Mouse (Mus musculus): ENCODE data around the gene Slit3. TPM values are rescaled to one million over a fixed set of nuclear protein-coding genes. Genes with fewer than 3 reads are reported as not detected.
A peak's percentile ranks its signal among the peaks of the same experiment; 100 is the strongest.

Slit3 gene
- polyA plus RNA-seq, 1 experiment from 2014 or later = 7.4 TPM

GRCm38 (mm10) chr11:35278128-35278769 is 157.2 kb downstream of the Slit3 start:
- Histone ChIP-seq H3K27me3 (ENCODE audit: control insufficient read depth, insufficient read depth, low read length) (no peaks in the 10 kb centered on the region), H3K4me2 (ENCODE audit: low read depth, low read length, severe bottlenecking) (no peak overlapping the region), H3K9me3 (ENCODE audit: control insufficient read depth, low read length) (no peaks in the 10 kb centered on the region), H3K9ac (ENCODE audit: low read length) (no peak overlapping the region), H3K4me3 (ENCODE audit: low read depth, low read length) (no peak overlapping the region), H3K27ac (ENCODE audit: low read depth, low read length) (no peak overlapping the region), H3K4me1 (replicated peaks; ENCODE audit: control insufficient read depth, insufficient read depth, low read length) (peaks cover 9% of the 10 kb centered on the region; the same call in 1 of the 2 replicates), H3K36me3 (ENCODE audit: control insufficient read depth, insufficient read depth, low read length) (no peaks in the 10 kb centered on the region)
- no peak for ATAC-seq (replicated peaks; ENCODE audit: low FRiP score)
- WGBS = 80% methylated on average over 16 of the region's 16 CpGs
- DNase-seq (ENCODE audit: low spot score) = no peak

- 89% methylated on average over 6 of the region's 6 CpGs for WGBS
- peaks cover 11% of the 10 kb centered on the region for H3K4me1 ChIP-seq (replicated peaks; ENCODE audit: control insufficient read depth, insufficient read depth, low read length)
- H3K27me3 ChIP-seq (ENCODE audit: control insufficient read depth, insufficient read depth, low read length) = no peaks in the 10 kb centered on the region
These were observed 159.8 kb downstream of the Slit3 start for GRCm38 (mm10) chr11:35280826-35281225.

GRCm38 (mm10) chr11:35282001-35282632 is 161.1 kb downstream of the Slit3 start:
- Histone ChIP-seq H3K9ac (ENCODE audit: low read length) (no peak overlapping the region), H3K4me3 (ENCODE audit: low read depth, low read length) (no peak overlapping the region), H3K9me3 (ENCODE audit: control insufficient read depth, low read length) (no peaks in the 10 kb centered on the region), H3K36me3 (ENCODE audit: control insufficient read depth, insufficient read depth, low read length) (no peaks in the 10 kb centered on the region), H3K4me1 (replicated peaks; ENCODE audit: control insufficient read depth, insufficient read depth, low read length) (peaks cover 11% of the 10 kb centered on the region), H3K27ac (ENCODE audit: low read depth, low read length) (no peak overlapping the region), H3K27me3 (ENCODE audit: control insufficient read depth, insufficient read depth, low read length) (no peaks in the 10 kb centered on the region), H3K4me2 (ENCODE audit: low read depth, low read length, severe bottlenecking) (no peak overlapping the region)
- 76% methylated on average over 5 of the region's 5 CpGs for WGBS
- ATAC-seq (replicated peaks; ENCODE audit: low FRiP score) (no peak), DNase-seq (ENCODE audit: low spot score) (no peak)

More at GRCm38 (mm10) chr11:35280826-35281225, 159.8 kb downstream of the Slit3 start:
- no peak overlapping the region for H3K4me2 ChIP-seq (ENCODE audit: low read depth, low read length, severe bottlenecking)
- H3K9me3 ChIP-seq (ENCODE audit: control insufficient read depth, low read length) = no peaks in the 10 kb centered on the region
- H3K9ac ChIP-seq (ENCODE audit: low read length) = no peak overlapping the region
- ATAC-seq (replicated peaks; ENCODE audit: low FRiP score) (no peak), DNase-seq (ENCODE audit: low spot score) (no peak)
- H3K4me3 ChIP-seq (ENCODE audit: low read depth, low read length) = no peak overlapping the region
- H3K27ac ChIP-seq (ENCODE audit: low read depth, low read length) = no peak overlapping the region
- H3K36me3 ChIP-seq (ENCODE audit: control insufficient read depth, insufficient read depth, low read length) = no peaks in the 10 kb centered on the region

GRCm38 (mm10) chr11:35282825-35283571 is 162.0 kb downstream of the Slit3 start:
- 16% methylated on average over 12 of the region's 12 CpGs for WGBS
- Histone ChIP-seq H3K9ac (ENCODE audit: low read length) (no peak overlapping the region), H3K27ac (ENCODE audit: low read depth, low read length) (no peak overlapping the region), H3K27me3 (ENCODE audit: control insufficient read depth, insufficient read depth, low read length) (no peaks in the 10 kb centered on the region), H3K4me3 (ENCODE audit: low read depth, low read length) (no peak overlapping the region), H3K9me3 (ENCODE audit: control insufficient read depth, low read length) (no peaks in the 10 kb centered on the region), H3K4me2 (ENCODE audit: low read depth, low read length, severe bottlenecking) (no peak overlapping the region), H3K36me3 (ENCODE audit: control insufficient read depth, insufficient read depth, low read length) (no peaks in the 10 kb centered on the region), H3K4me1 (replicated peaks; ENCODE audit: control insufficient read depth, insufficient read depth, low read length) (peaks cover 11% of the 10 kb centered on the region)
- DNase-seq (ENCODE audit: low spot score) = peak; percentile 58
- peak; percentile 42; the same call in 1 of the 2 replicates for ATAC-seq (replicated peaks; ENCODE audit: low FRiP score)

- Histone ChIP-seq H3K9me3 (ENCODE audit: control insufficient read depth, low read length) (no peaks in the 10 kb centered on the region), H3K36me3 (ENCODE audit: control insufficient read depth, insufficient read depth, low read length) (no peaks in the 10 kb centered on the region), H3K9ac (ENCODE audit: low read length) (no peak overlapping the region), H3K27ac (ENCODE audit: low read depth, low read length) (no peak overlapping the region), H3K4me3 (ENCODE audit: low read depth, low read length) (no peak overlapping the region), H3K4me1 (replicated peaks; ENCODE audit: control insufficient read depth, insufficient read depth, low read length) (peaks cover 11% of the 10 kb centered on the region), H3K4me2 (ENCODE audit: low read depth, low read length, severe bottlenecking) (no peak overlapping the region), H3K27me3 (ENCODE audit: control insufficient read depth, insufficient read depth, low read length) (no peaks in the 10 kb centered on the region)
- DNase-seq (ENCODE audit: low spot score) = no peak
- 38% methylated on average over 3 of the region's 3 CpGs for WGBS
- ATAC-seq (replicated peaks; ENCODE audit: low FRiP score) = no peak
These were observed 162.7 kb downstream of the Slit3 start for GRCm38 (mm10) chr11:35283767-35284166.

- H3K9me3 ChIP-seq (ENCODE audit: control insufficient read depth, low read length) = no peaks in the 10 kb centered on the region
These were observed 165.8 kb downstream of the Slit3 start for GRCm38 (mm10) chr11:35286578-35287390.

GRCm38 (mm10) chr11:35288056-35288455 is 167.0 kb downstream of the Slit3 start:
- Histone ChIP-seq H3K27ac (ENCODE audit: low read depth, low read length) (no peak overlapping the region), H3K36me3 (ENCODE audit: control insufficient read depth, insufficient read depth, low read length) (no peaks in the 10 kb centered on the region), H3K27me3 (ENCODE audit: control insufficient read depth, insufficient read depth, low read length) (no peaks in the 10 kb centered on the region), H3K4me2 (ENCODE audit: low read depth, low read length, severe bottlenecking) (no peak overlapping the region), H3K4me1 (replicated peaks; ENCODE audit: control insufficient read depth, insufficient read depth, low read length) (peaks cover 7% of the 10 kb centered on the region), H3K9me3 (ENCODE audit: control insufficient read depth, low read length) (no peaks in the 10 kb centered on the region), H3K4me3 (ENCODE audit: low read depth, low read length) (no peak overlapping the region), H3K9ac (ENCODE audit: low read length) (no peak overlapping the region)
- ATAC-seq (replicated peaks; ENCODE audit: low FRiP score) (no peak), DNase-seq (ENCODE audit: low spot score) (no peak)
- WGBS = 90% methylated on average over 7 of the region's 7 CpGs

More at GRCm38 (mm10) chr11:35286578-35287390, 165.8 kb downstream of the Slit3 start:
- Histone ChIP-seq H3K9ac (ENCODE audit: low read length) (no peak overlapping the region), H3K27me3 (ENCODE audit: control insufficient read depth, insufficient read depth, low read length) (no peaks in the 10 kb centered on the region), H3K27ac (ENCODE audit: low read depth, low read length) (no peak overlapping the region), H3K4me2 (ENCODE audit: low read depth, low read length, severe bottlenecking) (no peak overlapping the region), H3K36me3 (ENCODE audit: control insufficient read depth, insufficient read depth, low read length) (no peaks in the 10 kb centered on the region), H3K4me3 (ENCODE audit: low read depth, low read length) (no peak overlapping the region), H3K4me1 (replicated peaks; ENCODE audit: control insufficient read depth, insufficient read depth, low read length) (peaks cover 11% of the 10 kb centered on the region)
- ATAC-seq (replicated peaks; ENCODE audit: low FRiP score) (no peak), DNase-seq (ENCODE audit: low spot score) (no peak)
- 78% methylated on average over 13 of the region's 13 CpGs for WGBS

GRCm38 (mm10) chr11:35288761-35289278 is 167.8 kb downstream of the Slit3 start:
- H3K4me2 ChIP-seq (ENCODE audit: low read depth, low read length, severe bottlenecking) = no peak overlapping the region
- no peaks in the 10 kb centered on the region for H3K9me3 ChIP-seq (ENCODE audit: control insufficient read depth, low read length)
- H3K9ac ChIP-seq (ENCODE audit: low read length) = no peak overlapping the region
- H3K4me1 ChIP-seq (replicated peaks; ENCODE audit: control insufficient read depth, insufficient read depth, low read length) = peaks cover 1% of the 10 kb centered on the region
- H3K4me3 ChIP-seq (ENCODE audit: low read depth, low read length) = no peak overlapping the region
- no peak for ATAC-seq (replicated peaks; ENCODE audit: low FRiP score)
- DNase-seq (ENCODE audit: low spot score) = no peak
- no peaks in the 10 kb centered on the region for H3K36me3 ChIP-seq (ENCODE audit: control insufficient read depth, insufficient read depth, low read length)
- H3K27ac ChIP-seq (ENCODE audit: low read depth, low read length) = no peak overlapping the region
- no peaks in the 10 kb centered on the region for H3K27me3 ChIP-seq (ENCODE audit: control insufficient read depth, insufficient read depth, low read length)
- WGBS = 89% methylated on average over 14 of the region's 14 CpGs
